Mouse (Mus musculus): ENCODE results near the gene Fchsd2. TPM values are rescaled to one million over a fixed set of nuclear protein-coding genes. Genes with fewer than 3 reads are reported as not detected.

Fchsd2 gene
- polyA plus RNA-seq, 1 experiment: 24.9 TPM

DNA sequence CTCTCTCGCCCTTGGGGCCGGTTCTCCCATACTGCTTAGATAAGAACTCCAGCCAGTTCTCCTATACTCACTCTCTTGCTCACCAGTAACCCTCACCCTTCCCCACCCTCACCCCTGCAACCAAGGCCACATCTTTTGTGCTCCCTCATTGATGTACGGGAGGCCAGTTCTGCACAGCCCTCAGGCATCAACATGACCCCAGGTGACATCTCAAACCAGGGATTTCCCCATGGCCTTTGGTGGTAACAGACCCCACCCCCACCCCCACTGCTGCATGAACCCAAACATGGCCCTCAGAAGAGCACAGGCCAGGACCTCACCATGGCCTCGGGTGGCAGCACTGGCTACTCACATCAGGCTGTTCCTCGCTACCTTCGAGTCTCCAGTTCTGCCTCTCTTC, 23.4 kb upstream of the Fchsd2 start:
- no peak overlapping the region for H3K27ac ChIP-seq (ENCODE audit: insufficient read depth, low read length)
- TF ChIP-seq EP300 (IDR thresholded peaks at IDR 0.05; ENCODE audit: insufficient read depth, low read depth, low read length): no peak
- no peak for TF ChIP-seq POLR2A (IDR thresholded peaks at IDR 0.05; ENCODE audit: insufficient read depth, low read length)
- TF ChIP-seq CTCF (IDR thresholded peaks at IDR 0.05; ENCODE audit: low read depth, low read length): no peak

DNA sequence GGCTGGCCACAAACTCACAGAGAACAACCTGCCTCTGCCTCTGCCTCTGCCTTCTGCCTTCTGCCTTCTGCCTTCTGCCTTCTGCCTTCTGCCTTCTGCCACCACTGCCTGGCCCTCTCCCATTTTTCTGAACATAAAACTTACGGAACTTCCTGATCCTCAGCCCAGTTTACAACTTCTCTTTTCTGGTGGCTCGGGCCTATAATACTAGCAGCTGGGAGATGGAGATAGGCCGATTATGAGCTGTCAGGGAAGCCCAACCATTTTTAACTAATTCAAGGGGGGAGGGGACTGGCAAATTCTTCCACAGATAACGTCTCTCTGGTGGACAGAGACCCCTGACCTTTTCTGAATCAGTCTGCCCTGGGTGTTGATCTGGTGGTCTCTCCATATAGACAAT, 22.3 kb upstream of the Fchsd2 start:
- H3K36me3 ChIP-seq (ENCODE audit: control insufficient read depth, insufficient read depth, low read length, poor library complexity, severe bottlenecking): no peaks in the 10 kb centered on the region
- no peak overlapping the region for H3K4me3 ChIP-seq (ENCODE audit: low read depth, low read length)
- H3K27me3 ChIP-seq (ENCODE audit: control insufficient read depth, insufficient read depth, low read length, poor library complexity, severe bottlenecking): no peaks in the 10 kb centered on the region
- no peaks in the 10 kb centered on the region for H3K4me1 ChIP-seq (ENCODE audit: control insufficient read depth, insufficient read depth, low read length)
- no peak overlapping the region for H3K27ac ChIP-seq (ENCODE audit: insufficient read depth, low read length)
- TF ChIP-seq EP300 (IDR thresholded peaks at IDR 0.05; ENCODE audit: insufficient read depth, low read depth, low read length): no peak
- no peak for TF ChIP-seq POLR2A (IDR thresholded peaks at IDR 0.05; ENCODE audit: insufficient read depth, low read length)
- TF ChIP-seq CTCF (IDR thresholded peaks at IDR 0.05; ENCODE audit: low read depth, low read length): no peak
- no peaks in the 10 kb centered on the region for H3K9me3 ChIP-seq (replicated peaks; ENCODE audit: control insufficient read depth, insufficient read depth, low read length, poor library complexity, severe bottlenecking)
- H3K9ac ChIP-seq (ENCODE audit: low read depth, poor library complexity, severe bottlenecking): no peak overlapping the region

More for the DNA sequence above, 23.4 kb upstream of the Fchsd2 start:
- no peaks in the 10 kb centered on the region for H3K4me1 ChIP-seq (ENCODE audit: control insufficient read depth, insufficient read depth, low read length)
- H3K9ac ChIP-seq (ENCODE audit: low read depth, poor library complexity, severe bottlenecking): no peak overlapping the region
- H3K27me3 ChIP-seq (ENCODE audit: control insufficient read depth, insufficient read depth, low read length, poor library complexity, severe bottlenecking): no peaks in the 10 kb centered on the region
- no peaks in the 10 kb centered on the region for H3K36me3 ChIP-seq (ENCODE audit: control insufficient read depth, insufficient read depth, low read length, poor library complexity, severe bottlenecking)
- H3K4me3 ChIP-seq (ENCODE audit: low read depth, low read length): no peak overlapping the region
- no peaks in the 10 kb centered on the region for H3K9me3 ChIP-seq (replicated peaks; ENCODE audit: control insufficient read depth, insufficient read depth, low read length, poor library complexity, severe bottlenecking)

DNA sequence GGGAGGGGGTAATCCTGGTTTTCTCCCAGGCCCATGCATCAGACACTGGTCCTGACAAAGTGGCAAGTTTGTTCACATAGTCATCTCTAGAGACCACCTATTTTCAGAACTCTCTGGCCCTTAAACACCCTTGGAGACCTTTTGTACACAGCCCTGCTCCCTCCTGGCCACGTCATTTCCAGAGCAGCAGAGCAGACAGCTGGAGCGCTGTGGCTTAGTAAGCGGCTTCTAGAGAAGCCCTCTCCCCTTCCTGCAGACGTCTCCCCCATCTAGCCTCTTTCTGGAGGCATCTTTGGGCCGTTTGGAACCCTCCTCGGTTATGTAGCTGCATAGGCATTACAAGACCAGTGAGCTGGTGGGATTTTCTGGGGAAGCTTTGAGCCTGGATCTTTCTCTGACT, 21.6 kb upstream of the Fchsd2 start:
- Histone ChIP-seq H3K36me3 (ENCODE audit: control insufficient read depth, insufficient read depth, low read length, poor library complexity, severe bottlenecking) (no peaks in the 10 kb centered on the region), H3K27me3 (ENCODE audit: control insufficient read depth, insufficient read depth, low read length, poor library complexity, severe bottlenecking) (no peaks in the 10 kb centered on the region), H3K27ac (ENCODE audit: insufficient read depth, low read length) (no peak overlapping the region), H3K9ac (ENCODE audit: low read depth, poor library complexity, severe bottlenecking) (no peak overlapping the region), H3K9me3 (replicated peaks; ENCODE audit: control insufficient read depth, insufficient read depth, low read length, poor library complexity, severe bottlenecking) (no peaks in the 10 kb centered on the region), H3K4me3 (ENCODE audit: low read depth, low read length) (no peak overlapping the region), H3K4me1 (ENCODE audit: control insufficient read depth, insufficient read depth, low read length) (no peaks in the 10 kb centered on the region)
- TF ChIP-seq CTCF (IDR thresholded peaks at IDR 0.05; ENCODE audit: low read depth, low read length) (no peak), EP300 (IDR thresholded peaks at IDR 0.05; ENCODE audit: insufficient read depth, low read depth, low read length) (no peak), POLR2A (IDR thresholded peaks at IDR 0.05; ENCODE audit: insufficient read depth, low read length) (no peak)

DNA sequence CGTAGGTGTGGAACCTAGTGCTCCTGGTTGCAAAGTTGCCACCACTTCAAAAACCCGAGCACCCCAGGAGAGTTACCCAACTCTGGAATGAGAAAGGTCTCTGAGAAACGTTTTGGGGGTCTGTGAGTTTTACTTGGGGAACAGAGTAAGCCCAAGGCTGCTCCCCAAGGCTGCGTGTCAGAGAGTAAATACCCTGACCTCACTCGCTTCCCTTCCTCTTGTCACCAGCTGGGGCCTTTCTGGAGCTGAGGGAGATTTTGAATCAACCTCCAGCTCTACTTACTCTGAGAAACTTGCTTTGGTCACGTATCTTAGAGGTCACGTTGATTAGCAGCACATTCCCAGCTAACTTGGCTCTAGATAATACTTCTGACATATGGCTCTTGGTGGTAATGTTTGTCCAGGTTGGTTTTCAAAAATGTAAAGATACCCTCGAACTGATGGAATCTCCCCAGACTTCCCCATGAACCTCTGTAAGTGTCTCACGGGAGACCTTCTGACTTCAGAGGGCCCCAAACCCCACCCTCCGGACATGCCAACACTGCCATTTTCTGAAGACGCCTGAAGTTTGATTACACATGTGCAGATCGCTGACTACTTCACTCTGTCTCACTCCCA, 20.4 kb upstream of the Fchsd2 start:
- H3K27me3 ChIP-seq (ENCODE audit: control insufficient read depth, insufficient read depth, low read length, poor library complexity, severe bottlenecking): no peaks in the 10 kb centered on the region
- H3K4me3 ChIP-seq (ENCODE audit: low read depth, low read length): no peak overlapping the region
- no peak overlapping the region for H3K9ac ChIP-seq (ENCODE audit: low read depth, poor library complexity, severe bottlenecking)
- H3K9me3 ChIP-seq (replicated peaks; ENCODE audit: control insufficient read depth, insufficient read depth, low read length, poor library complexity, severe bottlenecking): no peaks in the 10 kb centered on the region
- no peaks in the 10 kb centered on the region for H3K36me3 ChIP-seq (ENCODE audit: control insufficient read depth, insufficient read depth, low read length, poor library complexity, severe bottlenecking)
- TF ChIP-seq CTCF (IDR thresholded peaks at IDR 0.05; ENCODE audit: low read depth, low read length) (no peak), EP300 (IDR thresholded peaks at IDR 0.05; ENCODE audit: insufficient read depth, low read depth, low read length) (no peak), POLR2A (IDR thresholded peaks at IDR 0.05; ENCODE audit: insufficient read depth, low read length) (no peak)
- no peak overlapping the region for H3K27ac ChIP-seq (ENCODE audit: insufficient read depth, low read length)
- no peaks in the 10 kb centered on the region for H3K4me1 ChIP-seq (ENCODE audit: control insufficient read depth, insufficient read depth, low read length)

DNA sequence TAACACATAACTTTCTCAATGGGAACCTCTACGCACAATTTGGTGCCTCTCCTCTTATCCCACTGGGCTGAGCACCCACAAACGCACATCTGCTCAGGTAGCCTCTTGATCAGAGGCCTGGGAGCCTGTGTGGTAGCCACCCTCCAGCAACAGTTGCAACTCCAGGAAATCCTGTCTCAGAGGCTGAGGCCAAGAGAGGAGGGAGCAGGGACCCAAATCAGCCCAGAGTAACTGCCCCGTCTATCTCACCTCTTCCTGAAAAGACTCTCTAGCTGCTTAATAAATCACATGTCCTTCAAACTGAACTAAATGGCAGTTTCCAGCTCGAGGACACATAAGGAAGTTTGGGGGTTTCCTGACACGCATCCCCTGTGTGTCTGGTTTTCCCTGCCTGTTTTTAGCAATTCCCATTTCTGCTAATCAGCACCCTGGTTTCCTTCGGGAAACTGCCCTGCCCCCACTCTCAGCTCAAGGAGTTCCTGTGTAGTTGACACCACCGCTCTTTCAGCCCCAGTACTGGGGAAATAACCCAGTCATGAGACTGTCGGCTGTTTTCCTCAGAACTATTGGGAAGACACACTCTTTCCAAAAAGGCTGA, 18.4 kb upstream of the Fchsd2 start:
- Histone ChIP-seq H3K4me1 (ENCODE audit: control insufficient read depth, insufficient read depth, low read length) (no peaks in the 10 kb centered on the region), H3K27me3 (ENCODE audit: control insufficient read depth, insufficient read depth, low read length, poor library complexity, severe bottlenecking) (no peaks in the 10 kb centered on the region), H3K36me3 (ENCODE audit: control insufficient read depth, insufficient read depth, low read length, poor library complexity, severe bottlenecking) (no peaks in the 10 kb centered on the region), H3K27ac (ENCODE audit: insufficient read depth, low read length) (no peak overlapping the region), H3K9ac (ENCODE audit: low read depth, poor library complexity, severe bottlenecking) (no peak overlapping the region), H3K4me3 (ENCODE audit: low read depth, low read length) (no peak overlapping the region), H3K9me3 (replicated peaks; ENCODE audit: control insufficient read depth, insufficient read depth, low read length, poor library complexity, severe bottlenecking) (no peaks in the 10 kb centered on the region)
- TF ChIP-seq EP300 (IDR thresholded peaks at IDR 0.05; ENCODE audit: insufficient read depth, low read depth, low read length) (no peak), POLR2A (IDR thresholded peaks at IDR 0.05; ENCODE audit: insufficient read depth, low read length) (no peak), CTCF (IDR thresholded peaks at IDR 0.05; ENCODE audit: low read depth, low read length) (no peak)

DNA sequence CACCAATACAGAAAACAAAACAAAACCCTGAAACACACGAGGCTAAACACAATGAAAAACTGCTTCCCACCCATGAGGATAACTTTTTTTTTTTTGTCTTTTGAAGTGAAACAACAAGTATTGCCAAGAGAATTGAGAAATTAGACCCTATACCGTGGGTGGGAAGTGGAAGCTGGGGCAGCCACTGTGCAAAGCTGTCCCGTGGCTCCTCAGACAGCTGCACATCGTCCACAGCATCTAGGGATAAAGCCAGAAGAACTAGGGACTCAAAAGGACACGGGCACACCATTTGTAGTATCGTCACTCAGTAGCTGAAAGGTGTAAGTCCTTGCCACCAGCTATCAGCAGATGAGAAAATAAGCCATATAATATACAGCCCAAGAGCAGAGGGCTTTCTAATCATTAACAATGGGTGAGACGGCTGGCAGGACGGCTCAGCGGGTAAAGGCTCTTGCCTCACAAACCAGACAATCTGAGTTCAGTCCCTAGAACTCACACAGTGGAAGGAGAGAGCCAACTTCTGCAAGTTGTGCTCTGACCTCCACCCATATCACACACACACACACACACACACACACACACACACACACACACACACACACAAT, 9.0 kb upstream of the Fchsd2 start:
- H3K27me3 ChIP-seq (ENCODE audit: control insufficient read depth, insufficient read depth, low read length, poor library complexity, severe bottlenecking): no peaks in the 10 kb centered on the region
- TF ChIP-seq POLR2A (IDR thresholded peaks at IDR 0.05; ENCODE audit: insufficient read depth, low read length) (no peak), EP300 (IDR thresholded peaks at IDR 0.05; ENCODE audit: insufficient read depth, low read depth, low read length) (no peak), CTCF (IDR thresholded peaks at IDR 0.05; ENCODE audit: low read depth, low read length) (no peak)
- no peaks in the 10 kb centered on the region for H3K4me1 ChIP-seq (ENCODE audit: control insufficient read depth, insufficient read depth, low read length)
- H3K27ac ChIP-seq (ENCODE audit: insufficient read depth, low read length): no peak overlapping the region
- no peak overlapping the region for H3K9ac ChIP-seq (ENCODE audit: low read depth, poor library complexity, severe bottlenecking)
- H3K4me3 ChIP-seq (ENCODE audit: low read depth, low read length): no peak overlapping the region
- H3K9me3 ChIP-seq (replicated peaks; ENCODE audit: control insufficient read depth, insufficient read depth, low read length, poor library complexity, severe bottlenecking): no peaks in the 10 kb centered on the region
- no peaks in the 10 kb centered on the region for H3K36me3 ChIP-seq (ENCODE audit: control insufficient read depth, insufficient read depth, low read length, poor library complexity, severe bottlenecking)
